Mouse (Mus musculus) myocyte (in vitro differentiated cells): ENCODE data around the gene Trpm4. TPM values are rescaled to one million over a fixed set of nuclear protein-coding genes. Genes with fewer than 3 reads are reported as not detected.

ENCODE experiments used
- H3K27me3 ChIP-seq: one replicate; pipeline ENCODE4 v1.6.1; 2011; ENCODE audit not compliant: control insufficient read depth, insufficient read depth, insufficient read length
- H3K36me3 ChIP-seq: one replicate; pipeline ENCODE4 v1.6.1; 2011; ENCODE audit not compliant: control insufficient read depth, insufficient read depth
- H3K4me2 ChIP-seq: one replicate; pipeline ENCODE4 v1.6.1; 2011; ENCODE audit warnings: low read depth, control low read depth
- H3K4me3 ChIP-seq: one replicate; pipeline ENCODE4 v1.5.1; 2011; ENCODE audit warnings: mild to moderate bottlenecking, control low read depth, moderate library complexity
- H3K79me2 ChIP-seq: one replicate; pipeline ENCODE4 v1.6.1; 2011; ENCODE audit not compliant: control insufficient read depth, insufficient read depth
- H3ac ChIP-seq: one replicate; pipeline ENCODE4 v1.6.1; 2011; ENCODE audit not compliant: control insufficient read depth, insufficient read length
- CEBPB ChIP-seq: IDR thresholded peaks from 2 replicates; pipeline ENCODE4 v1.6.1; 2011; ENCODE audit warnings: mild to moderate bottlenecking, moderate library complexity; ENCODE audit not compliant: poor library complexity, insufficient read depth, severe bottlenecking
- E2F4 ChIP-seq: IDR thresholded peaks from one replicate; pipeline ENCODE4 v1.6.1; 2011; ENCODE audit warnings: mild to moderate bottlenecking, control low read depth, moderate library complexity; ENCODE audit not compliant: insufficient read depth
- MAX ChIP-seq: IDR thresholded peaks from one replicate; pipeline ENCODE4 v1.6.1; 2011; ENCODE audit warnings: low read depth, mild to moderate bottlenecking, control low read depth
- MYOD1 ChIP-seq, 3 experiments: IDR thresholded peaks; one replicate each; pipeline ENCODE4 v1.6.1; 2011; ENCODE audit warnings: control low read depth in 2 of 3, low read depth in 2 of 3, mild to moderate bottlenecking in 2 of 3, moderate library complexity in 1 of 3; ENCODE audit not compliant: insufficient read length in 2 of 3, control insufficient read depth in 1 of 3
- MYOG ChIP-seq, 3 experiments: IDR thresholded peaks; one replicate each; pipeline ENCODE4 v1.6.1; 2011; ENCODE audit warnings: control low read depth in 2 of 3, low read depth in 2 of 3, mild to moderate bottlenecking in 2 of 3; ENCODE audit not compliant: insufficient read length in 2 of 3, control insufficient read depth in 1 of 3, insufficient read depth in 1 of 3
- POLR2A ChIP-seq: IDR thresholded peaks from one replicate; pipeline ENCODE4 v1.6.1; 2011; ENCODE audit warnings: low read depth, mild to moderate bottlenecking, control low read depth, moderate library complexity; ENCODE audit not compliant: insufficient read length
- POLR2AphosphoS2 ChIP-seq: IDR thresholded peaks from one replicate; pipeline ENCODE4 v1.6.1; 2011; ENCODE audit warnings: low read depth, control low read depth; ENCODE audit not compliant: insufficient read length
- REST ChIP-seq: IDR thresholded peaks from one replicate; pipeline ENCODE4 v1.6.1; 2011; ENCODE audit warnings: mild to moderate bottlenecking, control low read depth, moderate library complexity; ENCODE audit not compliant: insufficient read depth, insufficient read length
- SRF ChIP-seq: IDR thresholded peaks from one replicate; pipeline ENCODE4 v1.6.1; 2011; ENCODE audit warnings: low read depth; ENCODE audit not compliant: control insufficient read depth, insufficient read length
- TCF12 ChIP-seq: IDR thresholded peaks from one replicate; pipeline ENCODE4 v1.6.1; 2011; ENCODE audit warnings: mild to moderate bottlenecking, control low read depth; ENCODE audit not compliant: poor library complexity, insufficient read depth, severe bottlenecking
- TCF3 ChIP-seq: IDR thresholded peaks from one replicate; pipeline ENCODE4 v1.6.1; 2011; ENCODE audit warnings: low read depth, control low read depth; ENCODE audit not compliant: insufficient read length
- USF1 ChIP-seq: IDR thresholded peaks from one replicate; pipeline ENCODE4 v1.6.1; 2011; ENCODE audit warnings: low read depth, mild to moderate bottlenecking, control low read depth, moderate library complexity
- polyA plus RNA-seq: library from polyadenylated mRNA; unstranded; fragments of >200 nt; fragmentation: generic; extraction: Trizol; gene quantifications from one replicate; pipeline ENCODE4 v1.2.1, GENCODE M21; 2012; ENCODE audit warnings: missing spikeins

Gene Trpm4
- polyA plus RNA-seq, 1 experiment, result 27.3 TPM

DNA sequence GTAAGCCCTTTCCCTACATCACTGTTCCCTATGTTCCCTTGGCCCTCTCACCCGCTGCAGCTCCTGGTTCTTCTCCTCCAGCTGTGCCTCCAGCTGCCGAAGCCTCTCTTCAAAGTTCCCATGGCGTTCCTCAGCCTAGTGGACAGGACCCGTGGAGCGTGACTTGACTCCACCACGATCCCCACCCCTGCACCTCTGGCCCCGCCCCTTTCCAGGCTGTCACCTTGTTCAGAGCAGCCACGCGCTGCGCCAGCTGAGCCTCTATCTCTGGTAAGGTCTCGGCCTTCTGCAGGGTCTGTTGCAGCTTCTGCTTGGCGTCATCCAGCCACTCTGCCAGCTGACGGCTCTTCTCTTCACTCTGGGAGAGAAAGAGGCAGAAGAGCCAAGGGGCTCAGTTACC is 22.5 kb upstream of the Trpm4 start:
- no peaks in the 10 kb centered on the region for H3K36me3 ChIP-seq
- no peaks in the 10 kb centered on the region for H3K27me3 ChIP-seq
- TF ChIP-seq TCF12 (no peak), SRF (no peak), POLR2AphosphoS2 (no peak), MAX (no peak), MYOD1 (IDR thresholded peaks at IDR 0.05; ENCODE audit: control insufficient read depth in 1 of 3, insufficient read length in 2 of 3, low read depth in 2 of 3) (no peak), REST (no peak)
- no peaks in the 10 kb centered on the region for H3K79me2 ChIP-seq
- H3K4me3 ChIP-seq, result no peak overlapping the region
- H3K4me2 ChIP-seq, result no peak overlapping the region
- no peak overlapping the region for H3ac ChIP-seq

DNA sequence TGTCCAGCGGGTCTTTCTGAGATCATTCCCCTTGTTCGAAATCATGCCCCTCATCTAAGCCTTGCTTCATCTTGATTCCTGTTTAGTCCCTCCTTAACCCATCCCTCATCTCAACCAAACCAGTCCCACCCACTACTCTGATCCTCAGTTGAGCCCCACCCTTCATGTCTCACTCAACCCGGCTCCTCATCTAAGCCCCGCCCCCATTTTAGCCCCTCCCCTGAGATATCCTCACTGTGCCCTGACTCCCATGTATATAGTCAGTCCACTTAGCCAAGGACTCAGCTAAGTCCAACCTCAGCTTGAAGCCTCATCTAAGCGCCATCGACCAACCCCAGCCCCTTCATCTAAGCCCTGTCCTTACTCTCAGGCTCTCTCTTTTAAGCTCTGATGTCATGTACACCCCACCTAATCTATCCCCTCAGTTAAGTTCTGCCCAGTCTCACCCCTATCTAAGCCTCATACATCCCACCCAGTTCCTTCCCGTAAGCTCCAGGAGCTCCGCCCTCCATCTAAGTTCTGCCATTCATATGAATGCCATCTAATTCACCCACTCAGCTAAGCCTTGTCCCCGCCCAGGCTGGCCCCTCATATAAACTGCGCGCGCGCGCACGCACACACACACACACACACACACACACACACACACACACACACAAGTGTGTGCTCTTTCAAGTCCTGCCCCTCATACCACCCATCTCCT is 21.9 kb upstream of the Trpm4 start:
- no peaks in the 10 kb centered on the region for H3K79me2 ChIP-seq
- no peaks in the 10 kb centered on the region for H3K36me3 ChIP-seq
- H3K4me3 ChIP-seq, result no peak overlapping the region
- no peak overlapping the region for H3ac ChIP-seq
- TF ChIP-seq POLR2AphosphoS2 (no peak), USF1 (no peak), POLR2A (no peak), MAX (no peak), TCF3 (no peak), REST (no peak), TCF12 (no peak), MYOD1 (IDR thresholded peaks at IDR 0.05; ENCODE audit: control insufficient read depth in 1 of 3, insufficient read length in 2 of 3, low read depth in 2 of 3) (no peak), MYOG (IDR thresholded peaks at IDR 0.05; ENCODE audit: control insufficient read depth in 1 of 3, insufficient read depth in 1 of 3, insufficient read length in 2 of 3, low read depth in 2 of 3) (no peak), E2F4 (no peak), SRF (no peak), CEBPB (no peak)
- H3K4me2 ChIP-seq, result no peak overlapping the region
- no peaks in the 10 kb centered on the region for H3K27me3 ChIP-seq

DNA sequence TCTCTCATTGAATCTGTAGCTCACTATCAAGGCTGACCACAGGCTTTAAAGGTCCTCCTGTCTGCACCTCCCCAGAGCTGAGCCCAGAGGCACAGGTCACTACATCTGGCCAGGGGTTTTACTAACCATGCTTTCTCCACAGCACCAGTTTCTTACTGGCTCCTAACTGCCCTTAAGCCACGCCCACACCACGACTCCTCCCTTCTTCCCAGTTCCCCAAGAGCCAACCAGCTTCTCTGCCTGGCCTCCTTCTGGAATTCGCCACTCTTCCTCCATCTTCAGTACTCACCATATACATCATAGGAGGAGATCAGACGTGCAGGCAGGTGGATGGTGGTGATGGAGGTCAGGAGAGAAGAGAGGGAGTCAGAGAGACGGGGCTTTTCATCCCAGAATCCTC is 19.5 kb upstream of the Trpm4 start:
- Histone ChIP-seq H3K79me2 (no peaks in the 10 kb centered on the region), H3K27me3 (no peaks in the 10 kb centered on the region), H3K36me3 (no peaks in the 10 kb centered on the region), H3K4me2 (no peak overlapping the region), H3ac (no peak overlapping the region), H3K4me3 (no peak overlapping the region)
- TF ChIP-seq TCF3 (no peak), REST (no peak), MYOD1 (IDR thresholded peaks at IDR 0.05; ENCODE audit: control insufficient read depth in 1 of 3, insufficient read length in 2 of 3, low read depth in 2 of 3) (no peak), POLR2AphosphoS2 (no peak), TCF12 (no peak), MYOG (IDR thresholded peaks at IDR 0.05; ENCODE audit: control insufficient read depth in 1 of 3, insufficient read depth in 1 of 3, insufficient read length in 2 of 3, low read depth in 2 of 3) (no peak), POLR2A (no peak), CEBPB (no peak), SRF (no peak)

DNA sequence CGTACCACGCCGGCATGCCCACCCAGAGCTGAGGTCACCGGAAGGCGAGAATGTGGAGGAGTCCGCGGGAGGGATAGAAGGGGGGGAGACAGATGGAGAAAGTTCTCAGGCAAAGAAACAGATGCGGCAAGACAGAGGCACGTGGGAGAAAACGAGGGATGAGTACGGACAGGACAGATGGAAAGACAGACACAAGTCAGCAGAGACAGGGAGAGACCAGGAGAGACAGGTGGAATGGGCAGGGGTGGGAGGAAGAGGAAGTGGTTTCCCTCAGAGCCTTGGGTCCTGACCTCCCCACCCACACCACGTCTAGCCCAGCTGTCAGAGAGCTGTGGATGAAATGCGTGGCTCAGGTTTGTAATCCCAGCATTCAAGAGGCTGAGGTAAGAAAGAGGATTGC is 13.3 kb upstream of the Trpm4 start:
- H3K4me3 ChIP-seq, result no peak overlapping the region
- TF ChIP-seq MYOG (IDR thresholded peaks at IDR 0.05; ENCODE audit: control insufficient read depth in 1 of 3, insufficient read depth in 1 of 3, insufficient read length in 2 of 3, low read depth in 2 of 3) (peak in 2 of 3 experiments; percentile 25 to 86), MYOD1 (IDR thresholded peaks at IDR 0.05; ENCODE audit: control insufficient read depth in 1 of 3, insufficient read length in 2 of 3, low read depth in 2 of 3) (peak in 2 of 3 experiments; percentile 80 to 97), USF1 (no peak), SRF (no peak), CEBPB (no peak), REST (no peak), MAX (no peak), TCF12 (peak; percentile 29), POLR2AphosphoS2 (no peak), TCF3 (no peak), E2F4 (no peak), POLR2A (no peak)
- no peaks in the 10 kb centered on the region for H3K79me2 ChIP-seq
- no peaks in the 10 kb centered on the region for H3K27me3 ChIP-seq
- no peak overlapping the region for H3K4me2 ChIP-seq
- H3K36me3 ChIP-seq, result no peaks in the 10 kb centered on the region
- H3ac ChIP-seq, result no peak overlapping the region
